33 mouse cellular contexts compared by ENCODE assay signal in genomic region chr12:106855520-106855919, GRCm38 (mm10).
DNase-seq lines count a peak whose midpoint lies in the region; ATAC-seq and TF ChIP-seq lines count a peak whose summit lies in the region.
"Had no signal": no experiment of that assay in that cellular context is flagged by ENCODE, and none has a peak within 500 bp of the region (broad histone marks: within the 10 kb centered on the region; RNA-seq: fewer than 3 reads in every experiment).

No protein-coding gene starts in this region.

- no peaks in the 10 kb centered on the region for H3K36me3 ChIP-seq in hindbrain, embryonic 11.5 days (ENCODE audit: control insufficient read depth, insufficient read depth, low read length)
- no peaks in the 10 kb centered on the region for H3K36me3 ChIP-seq in hindbrain, embryonic 12.5 days
- no peaks in the 10 kb centered on the region for H3K36me3 ChIP-seq in stomach, embryonic 14.5 days (ENCODE audit: control insufficient read depth, insufficient read depth, low read length)
- no peaks in the 10 kb centered on the region for H3K36me3 ChIP-seq in stomach, postnatal 0 days (ENCODE audit: control insufficient read depth, insufficient read depth, low read length)
- H3K36me3 ChIP-seq in liver, embryonic 11.5 days (ENCODE audit: control insufficient read depth, insufficient read depth, low read length): no peaks in the 10 kb centered on the region
- H3K36me3 ChIP-seq: embryonic facial prominence, embryonic 12.5 days; forebrain, embryonic 15.5 days; heart, embryonic 13.5 days; hindbrain, embryonic 15.5 days; liver, embryonic 15.5 days; neural tube, embryonic 13.5 days had no signal

- no peak overlapping the region for H3K27ac ChIP-seq in hindbrain, embryonic 11.5 days (ENCODE audit: low read depth, low read length)
- H3K27ac ChIP-seq in hindbrain, embryonic 12.5 days: no peak overlapping the region
- no peak overlapping the region for H3K27ac ChIP-seq in stomach, embryonic 14.5 days (ENCODE audit: low read length)
- no peak overlapping the region for H3K27ac ChIP-seq in stomach, postnatal 0 days (replicated peaks)
- H3K27ac ChIP-seq in liver, embryonic 11.5 days (ENCODE audit: low read depth, low read length): no peak overlapping the region
- H3K27ac ChIP-seq: embryonic facial prominence, embryonic 12.5 days; forebrain, embryonic 15.5 days; heart, embryonic 13.5 days; hindbrain, embryonic 15.5 days; left cerebral cortex, adult 2 months; liver, embryonic 15.5 days; neural tube, embryonic 13.5 days had no signal

- H3K9ac ChIP-seq in hindbrain, embryonic 11.5 days (ENCODE audit: low read depth, low read length): no peak overlapping the region
- H3K9ac ChIP-seq in hindbrain, embryonic 12.5 days: no peak overlapping the region
- H3K9ac ChIP-seq in stomach, embryonic 14.5 days (replicated peaks; ENCODE audit: low read depth, low read length): no peak overlapping the region
- H3K9ac ChIP-seq in stomach, postnatal 0 days (ENCODE audit: low read length): no peak overlapping the region
- no peak overlapping the region for H3K9ac ChIP-seq in liver, embryonic 11.5 days (ENCODE audit: low read depth, low read length)
- H3K9ac ChIP-seq: embryonic facial prominence, embryonic 12.5 days; forebrain, embryonic 15.5 days; heart, embryonic 13.5 days; hindbrain, embryonic 15.5 days; liver, embryonic 15.5 days; lung, embryonic 14.5 days; neural tube, embryonic 13.5 days had no signal

- H3K4me3 ChIP-seq in hindbrain, embryonic 11.5 days (ENCODE audit: low read depth, low read length): no peak overlapping the region
- H3K4me3 ChIP-seq in hindbrain, embryonic 12.5 days: no peak overlapping the region
- no peak overlapping the region for H3K4me3 ChIP-seq in stomach, embryonic 14.5 days (ENCODE audit: low read depth, low read length)
- no peak overlapping the region for H3K4me3 ChIP-seq in stomach, postnatal 0 days (ENCODE audit: low read depth, low read length)
- H3K4me3 ChIP-seq in liver, embryonic 11.5 days (ENCODE audit: low read depth, low read length): no peak overlapping the region
- H3K4me3 ChIP-seq: embryonic facial prominence, embryonic 12.5 days; forebrain, embryonic 15.5 days; heart, embryonic 13.5 days; hindbrain, embryonic 15.5 days; left cerebral cortex, adult 2 months; liver, embryonic 15.5 days; neural tube, embryonic 13.5 days had no signal

- TF ChIP-seq CTCF in stomach, postnatal 0 days (IDR thresholded peaks at IDR 0.05; ENCODE audit: low read depth): no peak

- H3K9me3 ChIP-seq in hindbrain, embryonic 11.5 days (ENCODE audit: control insufficient read depth, low read length): no peaks in the 10 kb centered on the region
- no peaks in the 10 kb centered on the region for H3K9me3 ChIP-seq in hindbrain, embryonic 12.5 days (replicated peaks)
- no peaks in the 10 kb centered on the region for H3K9me3 ChIP-seq in stomach, embryonic 14.5 days (ENCODE audit: control insufficient read depth, low read depth, low read length)
- no peaks in the 10 kb centered on the region for H3K9me3 ChIP-seq in stomach, postnatal 0 days (ENCODE audit: control insufficient read depth, low read length)
- no peaks in the 10 kb centered on the region for H3K9me3 ChIP-seq in liver, embryonic 11.5 days (ENCODE audit: control insufficient read depth, low read length)
- H3K9me3 ChIP-seq: embryonic facial prominence, embryonic 12.5 days; forebrain, embryonic 15.5 days; heart, embryonic 13.5 days; hindbrain, embryonic 15.5 days; liver, embryonic 15.5 days; neural tube, embryonic 13.5 days had no signal

- no peak overlapping the region for H3K4me2 ChIP-seq in hindbrain, embryonic 11.5 days (replicated peaks; ENCODE audit: low read depth, low read length)
- H3K4me2 ChIP-seq in hindbrain, embryonic 12.5 days (replicated peaks): no peak overlapping the region
- H3K4me2 ChIP-seq in stomach, embryonic 14.5 days (replicated peaks; ENCODE audit: low read depth, low read length): no peak overlapping the region
- H3K4me2 ChIP-seq in stomach, postnatal 0 days (replicated peaks; ENCODE audit: low read depth): no peak overlapping the region
- no peak overlapping the region for H3K4me2 ChIP-seq in liver, embryonic 11.5 days
- H3K4me2 ChIP-seq: embryonic facial prominence, embryonic 12.5 days; forebrain, embryonic 15.5 days; heart, embryonic 13.5 days; hindbrain, embryonic 15.5 days; liver, embryonic 15.5 days; lung, embryonic 14.5 days; midbrain, embryonic 11.5 days; neural tube, embryonic 13.5 days had no signal

- H3K27me3 ChIP-seq in hindbrain, embryonic 11.5 days (ENCODE audit: control insufficient read depth, insufficient read depth, low read length): no peaks in the 10 kb centered on the region
- 0 out of 2 replicates have a peak, but pooled peaks cover 7% of the 10 kb centered on the region for H3K27me3 ChIP-seq in hindbrain, embryonic 12.5 days
- H3K27me3 ChIP-seq in stomach, embryonic 14.5 days (ENCODE audit: control insufficient read depth, insufficient read depth, low read length): no peaks in the 10 kb centered on the region
- no peaks in the 10 kb centered on the region for H3K27me3 ChIP-seq in stomach, postnatal 0 days (ENCODE audit: control insufficient read depth, insufficient read depth, low read length)
- H3K27me3 ChIP-seq in liver, embryonic 11.5 days (replicated peaks; ENCODE audit: control insufficient read depth, insufficient read depth, low read length): no peaks in the 10 kb centered on the region
- H3K27me3 ChIP-seq: CH12.LX; embryonic facial prominence, embryonic 12.5 days; forebrain, embryonic 15.5 days; heart, embryonic 13.5 days; hindbrain, embryonic 15.5 days; liver, embryonic 15.5 days; neural tube, embryonic 13.5 days had no signal

- TF ChIP-seq EP300 in stomach, postnatal 0 days (optimal IDR thresholded peaks at IDR 0.05): no peak

- H3K4me1 ChIP-seq in hindbrain, embryonic 11.5 days (replicated peaks; ENCODE audit: control insufficient read depth, insufficient read depth, low read length): no peaks in the 10 kb centered on the region
- H3K4me1 ChIP-seq in hindbrain, embryonic 12.5 days: peaks cover 15% of the 10 kb centered on the region; the same call in 1 of the 2 replicates
- no peaks in the 10 kb centered on the region for H3K4me1 ChIP-seq in stomach, embryonic 14.5 days (ENCODE audit: control insufficient read depth, insufficient read depth, low read length)
- H3K4me1 ChIP-seq in stomach, postnatal 0 days (replicated peaks; ENCODE audit: control insufficient read depth, insufficient read depth): no peaks in the 10 kb centered on the region
- H3K4me1 ChIP-seq in liver, embryonic 11.5 days (replicated peaks; ENCODE audit: control insufficient read depth, insufficient read depth, low read length): no peaks in the 10 kb centered on the region
- H3K4me1 ChIP-seq: hindbrain, embryonic 15.5 days; liver, embryonic 15.5 days had no signal

- ATAC-seq in hindbrain, embryonic 11.5 days (ENCODE audit: low FRiP score): no peak
- ATAC-seq in hindbrain, embryonic 12.5 days (ENCODE audit: low FRiP score): no peak
- peak; percentile 37; the same call in 1 of the 2 replicates for ATAC-seq in stomach, embryonic 14.5 days (ENCODE audit: insufficient number of reproducible peaks, insufficient read depth, low FRiP score, low read depth)
- ATAC-seq in stomach, postnatal 0 days (ENCODE audit: low FRiP score, low TSS enrichment): no peak
- ATAC-seq in frontal cortex, adult (ENCODE audit: low TSS enrichment): no peak
- no peak for ATAC-seq in liver, embryonic 11.5 days (replicated peaks; ENCODE audit: low FRiP score)
- ATAC-seq: activated CD4-positive, CD25-positive, alpha-beta regulatory T cell, adult 4 months; forebrain, embryonic 15.5 days; intestine, embryonic 16.5 days; midbrain, embryonic 16.5 days had no signal

- 49% methylated on average over 2 of the region's 2 CpGs for WGBS in hindbrain, embryonic 11.5 days
- 45% methylated on average over 2 of the region's 2 CpGs for WGBS in hindbrain, embryonic 12.5 days
- 65% methylated on average over 2 of the region's 2 CpGs for WGBS in stomach, embryonic 14.5 days
- WGBS in stomach, postnatal 0 days: 69% methylated on average over 2 of the region's 2 CpGs
- WGBS in liver, embryonic 11.5 days: 72% methylated on average over 2 of the region's 2 CpGs

- peak; percentile 42 to 49 for DNase-seq in cerebellum, postnatal 10 days
- DNase-seq in cerebellum, adult 11 months: no peak
- peak; percentile 40 for DNase-seq in hindbrain, embryonic 11.5 days (ENCODE audit: low spot score)
- no peak for DNase-seq in stomach, postnatal 0 days (ENCODE audit: low spot score)
- DNase-seq in liver, embryonic 11.5 days (ENCODE audit: low spot score): no peak
- DNase-seq: adrenal gland, adult 2 months; adrenal gland, postnatal 36 days; cerebellum, adult 2 months; cerebellum, postnatal 25 days; gastrocnemius, postnatal 10 days; heart, postnatal 10 days; kidney, adult 9 months; kidney, postnatal 14 days; layer of hippocampus, adult 9-11 months; liver; lung, embryonic 14.5 days; lung, postnatal 14 days; right cerebral cortex, postnatal 4 days had no signal

Comparison
In these comparisons a context has a peak if more than half of its experiments do, and no peak if none do; other contexts are left out.
1. DNase-seq: peak in cerebellum, postnatal 10 days (2 of 2) and hindbrain, embryonic 11.5 days (single experiment); none in cerebellum, adult 11 months (single experiment), stomach, postnatal 0 days (single experiment) and liver, embryonic 11.5 days (single experiment).